Mouse (Mus musculus) heart, postnatal 14 days (tissue): Measurements from ENCODE around the gene Cmtm2a. TPM values are rescaled to one million over a fixed set of nuclear protein-coding genes. Genes with fewer than 3 reads are reported as not detected.
"Not testable (repeated sequence)": the region's sequence is repeated elsewhere in the genome, so short reads cannot be mapped to it uniquely, and the experiment has no call there.

Experiments used
- DNase-seq, 2 experiments: peaks; one replicate each; pipeline ENCODE4 v3.0.0; 2021 to 2022
- intact Hi-C: fragments of 180-260 bp; cut with DNase I; formaldehyde crosslinking; loops from one replicate; pipeline ENCODE4 v1.15.1; 2025
- total RNA-seq, 2 experiments: library from RNA; stranded (reverse); gene quantifications; 2 replicates each; pipeline ENCODE4 v1.2.3; 2021

Cmtm2a gene
- total RNA-seq, 2 experiments from 2014 or later = not detected

GRCm38 (mm10) chr8:104304962-104305361, 12.0 kb upstream of the Cmtm2a start:
- intact Hi-C loops = no loop called here
- DNase-seq = no peak

- not testable (repeated sequence) for DNase-seq
Observed at GRCm38 (mm10) chr8:104302536-104302935, 9.6 kb upstream of the Cmtm2a start.

GRCm38 (mm10) chr8:104301577-104301976, 8.6 kb upstream of the Cmtm2a start:
- DNase-seq = peak; percentile 5 to 26
- intact Hi-C loops = not testable (repeated sequence)

More at GRCm38 (mm10) chr8:104302536-104302935, 9.6 kb upstream of the Cmtm2a start:
- intact Hi-C loops = not testable (repeated sequence)

GRCm38 (mm10) chr8:104294396-104294795, 1.4 kb upstream of the Cmtm2a start:
- no peak for DNase-seq
- intact Hi-C loops = no loop called here

GRCm38 (mm10) chr8:104268937-104269440, 24.0 kb downstream of the Cmtm2a start:
- no peak for DNase-seq
- intact Hi-C loops = no loop called here

GRCm38 (mm10) chr8:104268368-104268767, 24.6 kb downstream of the Cmtm2a start:
- intact Hi-C loops = no loop called here
- DNase-seq = no peak

- DNase-seq, intact Hi-C loops: not testable (repeated sequence)
Observed at GRCm38 (mm10) chr8:104264271-104264935, 28.6 kb downstream of the Cmtm2a start.

GRCm38 (mm10) chr8:104261802-104262201, 31.2 kb downstream of the Cmtm2a start:
- DNase-seq, intact Hi-C loops: not testable (repeated sequence)

- intact Hi-C loops = loop anchor here (5.0 to 10.0 kb wide), 2 partner anchors 192 to 319 kb away; partner anchors contain the start of gene Dync1li2
- peak in 1 of 2 experiments; percentile 21 for DNase-seq
Observed at GRCm38 (mm10) chr8:104253016-104253415, 40.0 kb downstream of the Cmtm2a start.

- no peak for DNase-seq
- intact Hi-C loops = loop anchor here (2.0 to 10.0 kb wide), 3 partner anchors 89 to 321 kb away; partner anchors contain the start of gene Dync1li2
Observed at GRCm38 (mm10) chr8:104251461-104251860, 41.5 kb downstream of the Cmtm2a start.

- intact Hi-C loops = loop anchor here (2.0 to 10.0 kb wide), 3 partner anchors 90 to 322 kb away; partner anchors contain the start of gene Dync1li2
- DNase-seq = peak; percentile 90
Observed at GRCm38 (mm10) chr8:104250439-104251367, 42.3 kb downstream of the Cmtm2a start, which contains the start of gene Cklf. TSS of gene Cklf (plus strand) at chr8:104250861.

GRCm38 (mm10) chr8:104249442-104249996, 43.5 kb downstream of the Cmtm2a start:
- DNase-seq = no peak
- intact Hi-C loops = no loop called here

- peak; percentile 78 to 80 for DNase-seq
- intact Hi-C loops = no loop called here
Observed at GRCm38 (mm10) chr8:104248276-104248675, 44.7 kb downstream of the Cmtm2a start, which contains the start of gene Tk2. TSS of gene Tk2 (minus strand) at chr8:104248558.

GRCm38 (mm10) chr8:104247908-104248275, 45.1 kb downstream of the Cmtm2a start:
- DNase-seq = no peak
- intact Hi-C loops = no loop called here

- peak; percentile 21 to 27 for DNase-seq
- intact Hi-C loops = no loop called here
Observed at GRCm38 (mm10) chr8:104247054-104247907, 45.7 kb downstream of the Cmtm2a start.

GRCm38 (mm10) chr8:104246621-104247020, 46.4 kb downstream of the Cmtm2a start:
- intact Hi-C loops = no loop called here
- no peak for DNase-seq

GRCm38 (mm10) chr8:104242038-104242644, 50.8 kb downstream of the Cmtm2a start:
- DNase-seq = no peak
- intact Hi-C loops = no loop called here

GRCm38 (mm10) chr8:104239418-104239861, 53.5 kb downstream of the Cmtm2a start:
- no peak for DNase-seq
- intact Hi-C loops = no loop called here

GRCm38 (mm10) chr8:104234573-104234972, 58.4 kb downstream of the Cmtm2a start:
- intact Hi-C loops = no loop called here
- peak in 1 of 2 experiments; percentile 18 for DNase-seq
